Mouse (Mus musculus) left cerebral cortex, adult 2 months (tissue): Measurements from ENCODE around the gene Zmym2. TPM values are rescaled to one million over a fixed set of nuclear protein-coding genes. Genes with fewer than 3 reads are reported as not detected.

Experiments
- DNase-seq, 2 experiments: peaks; one replicate each; pipeline ENCODE4 v3.0.0; 2021 to 2022; ENCODE audit warnings: low spot score in 2 of 2, mixed read lengths in 1 of 2; ENCODE audit errors: extremely low spot score in 1 of 2
- H3K27ac ChIP-seq: fragments of 200-600 bp; 2 replicates; pipeline ENCODE4 v1.8.1; 2022
- H3K4me3 ChIP-seq: fragments of 200-600 bp; 2 replicates; pipeline ENCODE4 v1.8.1; 2022
- CTCF ChIP-seq: fragments of 200-600 bp; IDR thresholded peaks from 2 replicates; pipeline ENCODE4 v1.8.1; 2022; ENCODE audit warnings: antibody characterized with exemption, mild to moderate bottlenecking, moderate library complexity
- intact Hi-C: fragments of 180-260 bp; cut with DNase I; formaldehyde crosslinking; loops from one replicate; pipeline ENCODE4 v1.15.1; 2025
- total RNA-seq, 2 experiments: library from RNA; stranded (reverse); gene quantifications; 2 replicates each; pipeline ENCODE4 v1.2.3; 2021

The Zmym2 gene
- total RNA-seq, 2 experiments from 2014 or later = 91.5 to 93.8 TPM

GRCm38 (mm10) chr14:56935481-56935880 lies 49.0 kb downstream of the Zmym2 start:
- Histone ChIP-seq H3K4me3 (no peak overlapping the region), H3K27ac (no peak overlapping the region)
- intact Hi-C loops = no loop called here

GRCm38 (mm10) chr14:56939903-56940302 lies 53.5 kb downstream of the Zmym2 start:
- TF ChIP-seq CTCF = no peak
- Histone ChIP-seq H3K27ac (no peak overlapping the region), H3K4me3 (no peak overlapping the region)
- DNase-seq = no peak
- intact Hi-C loops = loop anchor here (10.0 kb wide), 2 partner anchors 145 to 255 kb away; no protein-coding TSS in a partner anchor

More at GRCm38 (mm10) chr14:56935481-56935880, 49.0 kb downstream of the Zmym2 start:
- no peak for DNase-seq
- no peak for TF ChIP-seq CTCF

GRCm38 (mm10) chr14:56952928-56953327 lies 66.5 kb downstream of the Zmym2 start:
- TF ChIP-seq CTCF = no peak
- intact Hi-C loops = no loop called here
- Histone ChIP-seq H3K27ac (no peak overlapping the region), H3K4me3 (no peak overlapping the region)
- no peak for DNase-seq

- intact Hi-C loops = no loop called here
- no peak for DNase-seq
- Histone ChIP-seq H3K27ac (no peak overlapping the region), H3K4me3 (no peak overlapping the region)
- no peak for TF ChIP-seq CTCF
Observed at GRCm38 (mm10) chr14:56954393-56954792, 67.9 kb downstream of the Zmym2 start.

GRCm38 (mm10) chr14:56963969-56964734 lies 77.7 kb downstream of the Zmym2 start:
- Histone ChIP-seq H3K27ac (no peak overlapping the region), H3K4me3 (no peak overlapping the region)
- DNase-seq = no peak
- intact Hi-C loops = no loop called here
- TF ChIP-seq CTCF = peak; percentile 69

- no peak for TF ChIP-seq CTCF
- H3K4me3 ChIP-seq = no peak overlapping the region
- no peak overlapping the region for H3K27ac ChIP-seq
- intact Hi-C loops = loop anchor here (5.0 kb wide), 1 partner anchor 93 kb away; no protein-coding TSS in a partner anchor
- DNase-seq = no peak
Observed at GRCm38 (mm10) chr14:56969653-56970052, 83.2 kb downstream of the Zmym2 start.

GRCm38 (mm10) chr14:56970160-56970559 lies 83.7 kb downstream of the Zmym2 start:
- TF ChIP-seq CTCF = no peak
- intact Hi-C loops = no loop called here
- no peak overlapping the region for H3K27ac ChIP-seq
- no peak overlapping the region for H3K4me3 ChIP-seq
- DNase-seq = no peak

GRCm38 (mm10) chr14:56978045-56978655 lies 91.7 kb downstream of the Zmym2 start:
- TF ChIP-seq CTCF = no peak
- DNase-seq = no peak
- Histone ChIP-seq H3K27ac (no peak overlapping the region), H3K4me3 (no peak overlapping the region)
- intact Hi-C loops = no loop called here

- DNase-seq = no peak
- H3K4me3 ChIP-seq = no peak overlapping the region
- no peak for TF ChIP-seq CTCF
- intact Hi-C loops = no loop called here
- H3K27ac ChIP-seq = no peak overlapping the region
Observed at GRCm38 (mm10) chr14:56988621-56989020, 102.2 kb downstream of the Zmym2 start.

Other genes with a start within 250 kb of the Zmym2 start
- gene Mphosph8, start 218.4 kb upstream of the Zmym2 start, total RNA-seq = 10 to 100 TPM; 47.7 to 61.4 TPM
- 10 to 100 TPM; 54.8 to 60.5 TPM for gene Pspc1, start 108.3 kb upstream of the Zmym2 start, total RNA-seq
- 10 to 100 TPM; 29.3 to 30.4 TPM for gene Zmym5, start 74.9 kb upstream of the Zmym2 start, total RNA-seq
- gene Gja3, start 171.4 kb downstream of the Zmym2 start, total RNA-seq = under 1 TPM in 1 of 2 experiments, not detected in 1; 0.12 TPM
- gene Gjb2, start 218.0 kb downstream of the Zmym2 start, total RNA-seq = 10 to 100 TPM in 1 of 2 experiments, 1 to 10 TPM in 1; 7.7 to 11.8 TPM
- under 1 TPM; 0.68 to 0.81 TPM for gene Gm4491, start 229.2 kb downstream of the Zmym2 start, total RNA-seq
- 100 to 1,000 TPM; 110 to 118 TPM for gene Gjb6, start 247.0 kb downstream of the Zmym2 start, total RNA-seq